12 mouse cellular contexts compared by ENCODE assay signal in genomic region chr4:132801176-132802077, GRCm38 (mm10). TPM values are rescaled to one million over a fixed set of nuclear protein-coding genes. Genes with fewer than 3 reads are reported as not detected.
DNase-seq lines count a peak whose midpoint lies in the region; ATAC-seq and TF ChIP-seq lines count a peak whose summit lies in the region.
"Had no signal": no experiment of that assay in that cellular context is flagged by ENCODE, and none has a peak within 500 bp of the region (broad histone marks: within the 10 kb centered on the region; RNA-seq: fewer than 3 reads in every experiment).

No protein-coding gene starts in this region.

- TF ChIP-seq EP300 in liver, embryonic 14.5 days (IDR thresholded peaks at IDR 0.05; ENCODE audit: low read depth), result peak; percentile 49

- H3K27ac ChIP-seq in heart, embryonic 15.5 days, result peak overlapping the region; percentile 64
- H3K27ac ChIP-seq in thymus, adult 2 months (ENCODE audit: control insufficient read depth, insufficient read depth, low read length), result peak overlapping the region; percentile 31; the same call in 1 of the 2 replicates
- no peak overlapping the region for H3K27ac ChIP-seq in liver, embryonic 14.5 days
- H3K27ac ChIP-seq: forebrain, embryonic 12.5 days; limb, embryonic 12.5 days had no signal

- no peak overlapping the region for H3K4me3 ChIP-seq in heart, embryonic 15.5 days
- H3K4me3 ChIP-seq in thymus, adult 2 months (ENCODE audit: control insufficient read depth, insufficient read depth, low read length), result no peak overlapping the region
- peak overlapping the region in 1 of 2 experiments; percentile 33; a peak in 3 of 4 replicates for H3K4me3 ChIP-seq in liver, embryonic 14.5 days (ENCODE audit: insufficient read depth in 1 of 2, low read depth in 2 of 2, low read length in 2 of 2)
- H3K4me3 ChIP-seq: forebrain, embryonic 12.5 days; limb, embryonic 12.5 days had no signal

- no peaks in the 10 kb centered on the region for H3K9me3 ChIP-seq in heart, embryonic 15.5 days (replicated peaks)
- H3K9me3 ChIP-seq in liver, embryonic 14.5 days (ENCODE audit: control insufficient read depth, low read length), result no peaks in the 10 kb centered on the region
- H3K9me3 ChIP-seq: forebrain, embryonic 12.5 days; limb, embryonic 12.5 days had no signal

- no peak for TF ChIP-seq POLR2A in thymus, adult 2 months (IDR thresholded peaks at IDR 0.05; ENCODE audit: control insufficient read depth, extremely low read depth, insufficient read depth, low read length, poor library complexity)

- intact Hi-C loops in left cerebral cortex, postnatal 25 days (cut with DNase I), result no loop called here

- no peaks in the 10 kb centered on the region for H3K36me3 ChIP-seq in heart, embryonic 15.5 days
- no peaks in the 10 kb centered on the region for H3K36me3 ChIP-seq in thymus, adult 2 months (ENCODE audit: control insufficient read depth, insufficient read depth, low read length)
- H3K36me3 ChIP-seq in liver, embryonic 14.5 days (replicated peaks; ENCODE audit: control insufficient read depth, insufficient read depth, low read depth), result no peaks in the 10 kb centered on the region
- H3K36me3 ChIP-seq: forebrain, embryonic 12.5 days; limb, embryonic 12.5 days had no signal

- H3K27me3 ChIP-seq in heart, embryonic 15.5 days, result no peaks in the 10 kb centered on the region
- no peaks in the 10 kb centered on the region for H3K27me3 ChIP-seq in thymus, adult 2 months (ENCODE audit: control insufficient read depth, insufficient read depth, low read length)
- H3K27me3 ChIP-seq in liver, embryonic 14.5 days (ENCODE audit: control insufficient read depth, insufficient read depth, low read length), result no peaks in the 10 kb centered on the region

- H3K4me2 ChIP-seq in heart, embryonic 15.5 days, result no peak overlapping the region
- peak overlapping the region; percentile 68 for H3K4me2 ChIP-seq in liver, embryonic 14.5 days (ENCODE audit: low read depth)
- H3K4me2 ChIP-seq: forebrain, embryonic 12.5 days; limb, embryonic 12.5 days had no signal

- no peak for DNase-seq in heart, adult 18-20 months
- no peak for DNase-seq in thymus, adult 2 months
- no peak for DNase-seq in thymus, postnatal 4 days
- no peak for DNase-seq in liver, embryonic 14.5 days (ENCODE audit: low read depth in 3 of 3, low spot score in 3 of 3)
- DNase-seq in testis, postnatal 14 days (ENCODE audit: low spot score), result peak; percentile 71
- no peak for DNase-seq in left cerebral cortex, postnatal 25 days (ENCODE audit: low spot score in 2 of 2)
- no peak for DNase-seq in left cerebral cortex, adult 11 months (ENCODE audit: low spot score)
- DNase-seq: midbrain, embryonic 14.5 days; right cerebral cortex, postnatal 25 days had no signal

- no peak overlapping the region for H3K9ac ChIP-seq in heart, embryonic 15.5 days
- no peak overlapping the region for H3K9ac ChIP-seq in liver, embryonic 14.5 days (replicated peaks)
- H3K9ac ChIP-seq: forebrain, embryonic 12.5 days; limb, embryonic 12.5 days had no signal

- peaks cover 4% of the 10 kb centered on the region; the same call in 1 of the 2 replicates for H3K4me1 ChIP-seq in heart, embryonic 15.5 days (replicated peaks)
- H3K4me1 ChIP-seq in thymus, adult 2 months (replicated peaks; ENCODE audit: control insufficient read depth, insufficient read depth, low read length), result peaks cover 13% of the 10 kb centered on the region
- peaks cover 0 to 17% of the 10 kb centered on the region in 2 experiments for H3K4me1 ChIP-seq in liver, embryonic 14.5 days (replicated peaks; ENCODE audit: control insufficient read depth in 2 of 2, insufficient read depth in 2 of 2, low read length in 1 of 2)
- H3K4me1 ChIP-seq: forebrain, embryonic 12.5 days; limb, embryonic 12.5 days had no signal

- no peak for TF ChIP-seq CTCF in thymus, adult 2 months (IDR thresholded peaks at IDR 0.05; ENCODE audit: borderline replicate concordance, control insufficient read depth, extremely low read depth, insufficient read depth, low read length, poor library complexity)
- no peak for TF ChIP-seq CTCF in liver, embryonic 14.5 days (IDR thresholded peaks at IDR 0.05; ENCODE audit: low read depth)

- WGBS in heart, embryonic 15.5 days, result 86% methylated on average over 18 of the region's 18 CpGs
- 91% methylated on average over 18 of the region's 18 CpGs for WGBS in thymus, adult 2 months
- WGBS in liver, embryonic 14.5 days (ENCODE audit: insufficient replicate concordance), result 53% methylated on average over 18 of the region's 18 CpGs

- ATAC-seq in heart, embryonic 15.5 days (replicated peaks; ENCODE audit: insufficient number of reproducible peaks, insufficient read depth, low FRiP score, low read depth), result no peak
- ATAC-seq in liver, embryonic 14.5 days (ENCODE audit: insufficient read depth), result peak; percentile 69; the same call in 1 of the 2 replicates

RNA-seq across cellular contexts. Expression of gene Themis2, which starts 5.2 kb away (rescaled TPM):
- polyA plus RNA-seq in heart, embryonic 15.5 days (2015; fragmentation: Nextera tagmentation; extraction: Ambion mirVana), result 0.94 and 1.9 TPM in 2 replicates
- total RNA-seq in heart, adult 18-20 months (2021), result 1 to 10 TPM; 1.5 to 2.1 TPM
- polyA plus RNA-seq in thymus, adult 2 months (2012; rRNA removed), result 9.9 and 11.4 TPM in 2 replicates
- polyA plus RNA-seq in liver, embryonic 14.5 days (2012; rRNA removed), result 2.0 and 2.3 TPM in 2 replicates
- 2.5 and 2.6 TPM in 2 replicates for polyA plus RNA-seq in liver, embryonic 14.5 days (2014; fragmentation: Nextera tagmentation; extraction: Ambion mirVana)
- 1 to 10 TPM in 1 of 2 experiments, under 1 TPM in 1; 0.80 to 1.1 TPM for total RNA-seq in left cerebral cortex, postnatal 25 days (2021)

RNA-seq across cellular contexts. Expression of gene Rpa2, which starts 33.3 kb away (rescaled TPM):
- polyA plus RNA-seq in heart, embryonic 15.5 days (2015; fragmentation: Nextera tagmentation; extraction: Ambion mirVana), result 60.8 and 71.2 TPM in 2 replicates
- total RNA-seq in heart, adult 18-20 months (2021), result 10 to 100 TPM; 11.8 to 14.1 TPM
- polyA plus RNA-seq in thymus, adult 2 months (2012; rRNA removed), result 52.5 and 61.4 TPM in 2 replicates
- polyA plus RNA-seq in liver, embryonic 14.5 days (2012; rRNA removed), result 43.2 and 55.6 TPM in 2 replicates
- polyA plus RNA-seq in liver, embryonic 14.5 days (2014; fragmentation: Nextera tagmentation; extraction: Ambion mirVana), result 95.7 and 104 TPM in 2 replicates
- 10 to 100 TPM; 13.5 to 13.8 TPM for total RNA-seq in left cerebral cortex, postnatal 25 days (2021)

RNA-seq across cellular contexts. Expression of gene Ppp1r8, which starts 41.5 kb away (rescaled TPM):
- polyA plus RNA-seq in heart, embryonic 15.5 days (2015; fragmentation: Nextera tagmentation; extraction: Ambion mirVana), result 25.7 and 30.4 TPM in 2 replicates
- total RNA-seq in heart, adult 18-20 months (2021), result 10 to 100 TPM; 18.8 to 20.5 TPM
- 65.9 and 74.4 TPM in 2 replicates for polyA plus RNA-seq in thymus, adult 2 months (2012; rRNA removed)
- 27.2 and 37.2 TPM in 2 replicates for polyA plus RNA-seq in liver, embryonic 14.5 days (2012; rRNA removed)
- polyA plus RNA-seq in liver, embryonic 14.5 days (2014; fragmentation: Nextera tagmentation; extraction: Ambion mirVana), result 33.8 and 37.2 TPM in 2 replicates
- total RNA-seq in left cerebral cortex, postnatal 25 days (2021), result 10 to 100 TPM; 43.9 to 45.2 TPM

RNA-seq across cellular contexts. Expression of gene Smpdl3b, which starts 44.4 kb away (rescaled TPM):
- polyA plus RNA-seq in heart, embryonic 15.5 days (2015; fragmentation: Nextera tagmentation; extraction: Ambion mirVana), result 3.5 and 4.4 TPM in 2 replicates
- total RNA-seq in heart, adult 18-20 months (2021), result under 1 TPM; 0.51 to 0.79 TPM
- polyA plus RNA-seq in thymus, adult 2 months (2012; rRNA removed), result 1.5 and 2.3 TPM in 2 replicates
- 0.92 and 1.1 TPM in 2 replicates for polyA plus RNA-seq in liver, embryonic 14.5 days (2012; rRNA removed)
- polyA plus RNA-seq in liver, embryonic 14.5 days (2014; fragmentation: Nextera tagmentation; extraction: Ambion mirVana), result 1.2 and 1.3 TPM in 2 replicates
- total RNA-seq in left cerebral cortex, postnatal 25 days (2021), result 1 to 10 TPM; 4.3 to 4.5 TPM
